Comparison of ENCODE assay signal across 9 mouse cellular contexts in genomic region chr15:77803747-77804146, GRCm38 (mm10). TPM values are rescaled to one million over a fixed set of nuclear protein-coding genes. Genes with fewer than 3 reads are reported as not detected.
DNase-seq lines count a peak whose midpoint lies in the region; ATAC-seq and TF ChIP-seq lines count a peak whose summit lies in the region.
"Had no signal": no experiment of that assay in that cellular context is flagged by ENCODE, and none has a peak within 500 bp of the region (broad histone marks: within the 10 kb centered on the region; RNA-seq: fewer than 3 reads in every experiment).

No protein-coding gene starts in this region.

- ATAC-seq in liver, embryonic 12.5 days, result no peak
- ATAC-seq in embryonic facial prominence, embryonic 15.5 days (ENCODE audit: insufficient number of reproducible peaks, low FRiP score, low TSS enrichment, low read depth), result 0 out of 2 replicates have a peak, but pooled peaks have one; percentile 34
- ATAC-seq in cerebellum, adult (ENCODE audit: insufficient number of reproducible peaks, low FRiP score, low TSS enrichment), result no peak

- TF ChIP-seq CTCF in cerebellum, adult 2 months (IDR thresholded peaks at IDR 0.05; ENCODE audit: borderline replicate concordance, insufficient read depth, low read depth, low read length), result no peak

- H3K4me1 ChIP-seq in cerebellum, adult 2 months (ENCODE audit: control insufficient read depth, insufficient read depth, low read length), result peaks cover 60% of the 10 kb centered on the region
- peaks cover 85% of the 10 kb centered on the region for H3K4me1 ChIP-seq in liver, embryonic 12.5 days
- peaks cover 67% of the 10 kb centered on the region for H3K4me1 ChIP-seq in embryonic facial prominence, embryonic 15.5 days

- TF ChIP-seq POLR2A in cerebellum, adult 2 months (IDR thresholded peaks at IDR 0.05; ENCODE audit: borderline replicate concordance, insufficient read depth, low read length), result no peak

- WGBS in cerebellum, adult 2 months, result 44% methylated on average over 3 of the region's 3 CpGs
- 62% methylated on average over 3 of the region's 3 CpGs for WGBS in liver, embryonic 12.5 days (ENCODE audit: insufficient replicate concordance)
- WGBS in embryonic facial prominence, embryonic 15.5 days, result 31% methylated on average over 3 of the region's 3 CpGs
- 80% methylated on average over 3 of the region's 3 CpGs for WGBS in macrophage (ENCODE audit: missing documents)

- H3K79me2 ChIP-seq in macrophage (ENCODE audit: inconsistent target), result peaks cover 94% of the 10 kb centered on the region

- H3K27me3 ChIP-seq in cerebellum, adult 2 months (ENCODE audit: control insufficient read depth, insufficient read depth, low read length), result no peaks in the 10 kb centered on the region
- no peaks in the 10 kb centered on the region for H3K27me3 ChIP-seq in liver, embryonic 12.5 days (replicated peaks)
- H3K27me3 ChIP-seq in embryonic facial prominence, embryonic 15.5 days, result no peaks in the 10 kb centered on the region

- no peak overlapping the region for H3K9ac ChIP-seq in liver, embryonic 12.5 days
- no peak overlapping the region for H3K9ac ChIP-seq in embryonic facial prominence, embryonic 15.5 days

- no peaks in the 10 kb centered on the region for H3K9me3 ChIP-seq in liver, embryonic 12.5 days (replicated peaks)
- H3K9me3 ChIP-seq in embryonic facial prominence, embryonic 15.5 days (replicated peaks), result no peaks in the 10 kb centered on the region

- no peak overlapping the region for H3K4me3 ChIP-seq in cerebellum, adult 2 months (replicated peaks; ENCODE audit: insufficient read depth, low read depth, low read length)
- H3K4me3 ChIP-seq in liver, embryonic 12.5 days, result no peak overlapping the region
- H3K4me3 ChIP-seq in embryonic facial prominence, embryonic 15.5 days (replicated peaks), result no peak overlapping the region
- no peak overlapping the region for H3K4me3 ChIP-seq in macrophage (ENCODE audit: inconsistent target)

- DNase-seq in cerebellum, adult 2 months, result no peak
- DNase-seq in cerebellum, postnatal 36 days, result no peak
- DNase-seq in liver, result no peak
- DNase-seq in kidney, adult 18-20 months, result no peak

- H3K36me3 ChIP-seq in liver, embryonic 12.5 days, result peaks cover 98% of the 10 kb centered on the region
- peaks cover 55% of the 10 kb centered on the region for H3K36me3 ChIP-seq in embryonic facial prominence, embryonic 15.5 days
- peaks cover 26% of the 10 kb centered on the region; the same call in 1 of the 2 replicates for H3K36me3 ChIP-seq in macrophage (ENCODE audit: inconsistent target)

- H3K4me2 ChIP-seq in liver, embryonic 12.5 days, result no peak overlapping the region
- H3K4me2 ChIP-seq in embryonic facial prominence, embryonic 15.5 days (replicated peaks), result no peak overlapping the region
- H3K4me2 ChIP-seq: liver, embryonic 11.5 days had no signal

- H3K27ac ChIP-seq in cerebellum, adult 2 months (ENCODE audit: insufficient read depth, low read length), result peak overlapping the region; percentile 79
- peak overlapping the region; percentile 34 for H3K27ac ChIP-seq in liver, embryonic 12.5 days
- peak overlapping the region; percentile 63 for H3K27ac ChIP-seq in embryonic facial prominence, embryonic 15.5 days (replicated peaks)
- H3K27ac ChIP-seq in macrophage, result peak overlapping the region; percentile 16; the same call in 1 of the 2 replicates

RNA-seq across cellular contexts. Expression of gene Myh9, which starts 38.2 kb away (rescaled TPM):
- 44.2 and 45.2 TPM in 2 replicates for polyA plus RNA-seq in cerebellum, adult 2 months (2012; rRNA removed)
- 32.5 and 34.2 TPM in 2 replicates for polyA plus RNA-seq in liver, embryonic 12.5 days (2016; fragmentation: Nextera tagmentation; extraction: Ambion mirVana)
- 41.1 and 41.7 TPM in 2 replicates for polyA plus RNA-seq in embryonic facial prominence, embryonic 15.5 days (2015; fragmentation: Nextera tagmentation; extraction: Ambion mirVana)
- 100 to 1,000 TPM; 116 to 655 (median 298) TPM for total RNA-seq in macrophage (2018; cell fraction: chromatin; rRNA removed)
- total RNA-seq in macrophage (2018; cell fraction: cytosol; rRNA removed), result 100 to 1,000 TPM; 130 to 278 (median 207) TPM
- total RNA-seq in macrophage (2018; cell fraction: nucleus; rRNA removed), result 100 to 1,000 TPM; 203 to 600 (median 357) TPM
- polyA plus RNA-seq in macrophage (2018), result 130 to 219 TPM (median 188 TPM) in 3 replicates

RNA-seq across cellular contexts. Expression of gene Apol8, which starts 46.9 kb away (rescaled TPM):
- 6.9 and 8.2 TPM in 2 replicates for polyA plus RNA-seq in cerebellum, adult 2 months (2012; rRNA removed)
- 25.8 and 26.7 TPM in 2 replicates for polyA plus RNA-seq in liver, embryonic 12.5 days (2016; fragmentation: Nextera tagmentation; extraction: Ambion mirVana)
- 0.08 and 0.18 TPM in 2 replicates for polyA plus RNA-seq in embryonic facial prominence, embryonic 15.5 days (2015; fragmentation: Nextera tagmentation; extraction: Ambion mirVana)
- total RNA-seq in macrophage (2018; cell fraction: chromatin; rRNA removed), result 1 to 10 TPM in 2 of 26 experiments, under 1 TPM in 5, not detected in 19; 0.25 to 2.2 (median 0.40) TPM
- under 1 TPM in 3 of 26 experiments, not detected in 23; 0.06 to 0.22 (median 0.09) TPM for total RNA-seq in macrophage (2018; cell fraction: cytosol; rRNA removed)
- total RNA-seq in macrophage (2018; cell fraction: nucleus; rRNA removed), result 1 to 10 TPM in 2 of 26 experiments, under 1 TPM in 6, not detected in 18; 0.18 to 7.8 (median 0.48) TPM
- polyA plus RNA-seq in macrophage (2018), result not detected in 3 replicates

Comparison
In these comparisons a context has a peak if more than half of its experiments do, and no peak if none do; other contexts are left out.
1. H3K27ac ChIP-seq: peak in every context shown above with its lines; median percentile 79 in cerebellum, adult 2 months; 63 in embryonic facial prominence, embryonic 15.5 days; 34 in liver, embryonic 12.5 days; 16 in macrophage.